Mouse (Mus musculus): ENCODE measurements around the gene Xxylt1.

DNA sequence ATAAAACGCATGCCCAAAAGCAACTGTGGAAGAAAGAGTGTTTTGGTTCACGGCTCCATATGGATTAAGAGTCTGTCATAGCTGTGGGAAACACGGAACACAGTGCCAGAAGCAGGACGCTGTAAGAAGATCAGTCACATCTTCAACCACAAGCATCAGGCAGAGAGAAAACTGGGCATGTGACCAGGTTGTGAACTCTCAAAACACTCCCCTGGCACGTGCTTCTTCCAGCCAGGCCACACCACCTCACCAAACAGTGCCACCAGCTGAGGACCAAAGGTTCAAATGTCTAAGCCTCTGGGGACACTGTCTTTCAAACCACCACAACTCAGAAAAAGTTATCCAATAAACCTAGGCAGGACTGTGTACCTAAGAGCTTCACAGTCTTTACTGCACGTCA, 93.0 kb downstream of the Xxylt1 start:
- TF ChIP-seq CTCF (IDR thresholded peaks at IDR 0.05; ENCODE audit: low read depth) (no peak), EP300 (IDR thresholded peaks at IDR 0.05; ENCODE audit: low read depth) (no peak)

Measured in liver, postnatal 0 days (tissue).